Comparison of ENCODE assay signal across 20 mouse cellular contexts in the genomic region with DNA sequence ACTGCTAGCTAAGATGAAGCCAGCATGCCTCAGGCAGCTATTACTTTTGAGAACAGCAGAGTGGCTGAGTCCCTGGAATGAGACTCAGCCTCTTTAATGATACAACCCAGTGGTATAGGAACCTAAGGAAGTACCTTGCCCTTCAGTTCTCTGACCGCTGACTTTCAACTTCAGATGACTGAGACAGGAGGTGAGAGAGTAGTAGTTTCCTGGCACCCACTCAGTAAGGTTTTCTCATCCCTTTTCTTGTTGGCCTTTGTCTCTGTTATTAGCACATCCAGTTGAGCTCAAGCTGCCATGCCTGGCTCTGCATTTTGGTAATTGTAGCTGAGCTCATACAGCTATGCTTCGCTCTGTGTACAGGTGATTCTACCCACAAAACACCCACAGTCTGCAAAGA.
"Had no signal": no experiment of that assay in that cellular context is flagged by ENCODE, and none has a peak within 500 bp of the region (broad histone marks: within the 10 kb centered on the region; RNA-seq: fewer than 3 reads in every experiment).

No protein-coding gene starts in this region.

- H3K27me3 ChIP-seq: limb, embryonic 12.5 days; limb, embryonic 15.5 days; midbrain, embryonic 12.5 days; midbrain, embryonic 15.5 days; neural tube, embryonic 12.5 days; neural tube, embryonic 15.5 days; stomach, embryonic 15.5 days had no signal

- H3K4me2 ChIP-seq: limb, embryonic 12.5 days; limb, embryonic 15.5 days; liver, embryonic 11.5 days; lung, embryonic 14.5 days; midbrain, embryonic 12.5 days; midbrain, embryonic 15.5 days; neural tube, embryonic 12.5 days; neural tube, embryonic 15.5 days; stomach, embryonic 15.5 days had no signal

- H3K4me3 ChIP-seq: limb, embryonic 12.5 days; limb, embryonic 15.5 days; midbrain, embryonic 12.5 days; midbrain, embryonic 15.5 days; neural tube, embryonic 12.5 days; neural tube, embryonic 15.5 days; stomach, embryonic 15.5 days had no signal

- H3K4me1 ChIP-seq: limb, embryonic 12.5 days; limb, embryonic 15.5 days; midbrain, embryonic 12.5 days; midbrain, embryonic 15.5 days; neural tube, embryonic 12.5 days; neural tube, embryonic 15.5 days; stomach, embryonic 15.5 days had no signal

- H3K9ac ChIP-seq: limb, embryonic 12.5 days; limb, embryonic 15.5 days; liver, embryonic 14.5 days; liver, postnatal 0 days; lung, embryonic 14.5 days; midbrain, embryonic 12.5 days; midbrain, embryonic 15.5 days; neural tube, embryonic 12.5 days; neural tube, embryonic 15.5 days; stomach, embryonic 15.5 days had no signal

- H3K36me3 ChIP-seq: limb, embryonic 12.5 days; limb, embryonic 15.5 days; midbrain, embryonic 12.5 days; midbrain, embryonic 15.5 days; neural tube, embryonic 12.5 days; neural tube, embryonic 15.5 days; stomach, embryonic 15.5 days had no signal

- H3K9me3 ChIP-seq: limb, embryonic 12.5 days; limb, embryonic 15.5 days; midbrain, embryonic 12.5 days; midbrain, embryonic 15.5 days; neural tube, embryonic 12.5 days; neural tube, embryonic 15.5 days; stomach, embryonic 15.5 days had no signal

- DNase-seq: kidney, postnatal 4 days; left cerebral cortex, postnatal 4 days; liver, postnatal 0 days; lung, embryonic 14.5 days; right cerebral cortex, adult 18-20 months; right cerebral cortex, postnatal 25 days; spleen, adult 18-20 months; thymus, postnatal 25 days had no signal

- H3K27ac ChIP-seq: limb, embryonic 12.5 days; limb, embryonic 15.5 days; liver, embryonic 14.5 days; macrophage; midbrain, embryonic 12.5 days; midbrain, embryonic 15.5 days; neural tube, embryonic 12.5 days; neural tube, embryonic 15.5 days; stomach, embryonic 15.5 days had no signal

- ATAC-seq: intestine, postnatal 0 days; liver, postnatal 0 days; lung, postnatal 0 days; midbrain, embryonic 15.5 days had no signal
